Mouse (Mus musculus): Measurements from ENCODE around the gene Senp1. TPM values are rescaled to one million over a fixed set of nuclear protein-coding genes. Genes with fewer than 3 reads are reported as not detected.

Gene Senp1
- polyA plus RNA-seq, 1 experiment from 2014 or later: 27.2 TPM

Other genes with a start within 250 kb of the Senp1 start
- gene Hdac7, start 249.2 kb downstream of the Senp1 start, polyA plus RNA-seq (2014; fragmentation: Nextera tagmentation; extraction: Ambion mirVana): 30.8 and 31.7 TPM in 2 replicates
- 2.9 and 3.6 TPM in 2 replicates for gene Vdr, start 183.1 kb downstream of the Senp1 start, polyA plus RNA-seq (2014; fragmentation: Nextera tagmentation; extraction: Ambion mirVana)
- 47.2 and 51.6 TPM in 2 replicates for gene Tmem106c, start 129.5 kb downstream of the Senp1 start, polyA plus RNA-seq (2014; fragmentation: Nextera tagmentation; extraction: Ambion mirVana)
- 372 and 595 TPM in 2 replicates for gene Col2a1, start 89.0 kb downstream of the Senp1 start, polyA plus RNA-seq (2014; fragmentation: Nextera tagmentation; extraction: Ambion mirVana)
- gene Pfkm, start 1.2 kb downstream of the Senp1 start, polyA plus RNA-seq (2014; fragmentation: Nextera tagmentation; extraction: Ambion mirVana): 62.2 and 69.6 TPM in 2 replicates
- 58.4 and 62.5 TPM in 2 replicates for gene Asb8, start 71.9 kb upstream of the Senp1 start, polyA plus RNA-seq (2014; fragmentation: Nextera tagmentation; extraction: Ambion mirVana)
- 2.0 and 2.5 TPM in 2 replicates for gene Ccdc184, start 73.4 kb upstream of the Senp1 start, polyA plus RNA-seq (2014; fragmentation: Nextera tagmentation; extraction: Ambion mirVana)
- gene Olfr288, start 101.8 kb upstream of the Senp1 start, polyA plus RNA-seq (2014; fragmentation: Nextera tagmentation; extraction: Ambion mirVana): not detected in 2 replicates
- not detected in 2 replicates for gene Gm44579, start 127.2 kb upstream of the Senp1 start, polyA plus RNA-seq (2014; fragmentation: Nextera tagmentation; extraction: Ambion mirVana)
- not detected in 2 replicates for gene Olfr287, start 127.3 kb upstream of the Senp1 start, polyA plus RNA-seq (2014; fragmentation: Nextera tagmentation; extraction: Ambion mirVana)
- not detected in 2 replicates for gene Olfr286, start 140.7 kb upstream of the Senp1 start, polyA plus RNA-seq (2014; fragmentation: Nextera tagmentation; extraction: Ambion mirVana)
- gene H1fnt, start 163.5 kb upstream of the Senp1 start, polyA plus RNA-seq (2014; fragmentation: Nextera tagmentation; extraction: Ambion mirVana): not detected in 2 replicates
- gene Zfp641, start 202.4 kb upstream of the Senp1 start, polyA plus RNA-seq (2014; fragmentation: Nextera tagmentation; extraction: Ambion mirVana): 1.0 TPM in 2 replicates
- 0.03 and 0.04 TPM in 2 replicates for gene Olfr285, start 223.6 kb upstream of the Senp1 start, polyA plus RNA-seq (2014; fragmentation: Nextera tagmentation; extraction: Ambion mirVana)
- 0.43 TPM in 1 of 2 replicates, not detected in the other for gene Olfr284, start 247.2 kb upstream of the Senp1 start, polyA plus RNA-seq (2014; fragmentation: Nextera tagmentation; extraction: Ambion mirVana)